Mouse (Mus musculus): ENCODE results near the gene Hes2. TPM values are rescaled to one million over a fixed set of nuclear protein-coding genes. Genes with fewer than 3 reads are reported as not detected.

The Hes2 gene
- total RNA-seq, 2 experiments from 2014 or later: not detected

DNA sequence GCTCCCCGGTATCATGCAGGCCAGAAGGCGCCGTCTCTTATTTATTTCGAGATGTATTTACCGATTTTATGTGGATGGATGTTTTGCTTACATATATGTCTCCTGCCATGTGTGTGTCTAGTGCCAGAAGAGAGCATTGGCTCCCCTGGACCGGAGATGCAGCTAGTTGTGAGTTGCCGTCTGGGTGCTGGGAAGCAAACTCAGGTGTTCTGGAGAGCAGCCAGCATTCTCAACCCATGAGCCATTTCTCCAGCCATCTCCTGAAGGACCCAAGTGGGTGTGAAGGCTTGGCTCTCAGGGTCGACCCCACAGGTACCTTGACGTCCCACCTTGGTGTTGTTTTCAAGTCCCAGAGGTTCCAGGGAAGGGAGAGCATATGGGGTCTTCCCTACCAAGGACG lies 23.5 kb downstream of the Hes2 start:
- ATAC-seq (replicated peaks; ENCODE audit: poor library complexity, severe bottlenecking): no peak

DNA sequence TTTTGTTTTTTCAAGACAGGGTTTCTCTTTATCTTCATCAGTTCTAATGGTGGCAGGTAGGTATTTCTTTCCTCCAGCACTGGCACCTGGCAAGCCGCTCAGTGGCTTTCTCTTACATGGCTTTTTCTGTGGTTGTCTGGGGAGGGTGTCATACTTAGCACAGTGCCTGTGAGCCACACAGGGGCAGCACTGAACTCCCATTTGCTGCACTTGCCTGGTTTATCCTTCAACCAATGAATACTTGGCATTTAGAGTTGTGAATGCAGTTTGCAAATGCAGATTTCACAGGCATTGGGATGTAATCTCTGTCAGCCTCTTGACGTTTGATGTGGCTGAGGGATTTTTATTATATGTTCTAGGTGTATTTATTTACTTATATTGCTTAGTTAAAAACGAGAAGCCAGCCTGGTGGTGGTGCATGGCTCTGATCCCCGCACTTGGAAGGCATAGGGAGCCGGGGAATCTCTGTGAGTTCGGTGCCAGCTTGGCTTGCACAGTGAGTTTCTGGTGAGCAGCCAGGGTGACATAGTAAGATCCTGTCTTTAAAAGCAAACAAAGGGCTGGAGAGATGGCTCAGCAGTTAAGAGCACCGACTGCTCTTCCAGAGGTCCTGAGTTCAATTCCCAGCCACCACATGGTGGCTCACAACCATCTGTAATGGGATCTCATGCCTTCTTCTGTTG lies 25.8 kb downstream of the Hes2 start:
- ATAC-seq (replicated peaks; ENCODE audit: poor library complexity, severe bottlenecking): no peak

DNA sequence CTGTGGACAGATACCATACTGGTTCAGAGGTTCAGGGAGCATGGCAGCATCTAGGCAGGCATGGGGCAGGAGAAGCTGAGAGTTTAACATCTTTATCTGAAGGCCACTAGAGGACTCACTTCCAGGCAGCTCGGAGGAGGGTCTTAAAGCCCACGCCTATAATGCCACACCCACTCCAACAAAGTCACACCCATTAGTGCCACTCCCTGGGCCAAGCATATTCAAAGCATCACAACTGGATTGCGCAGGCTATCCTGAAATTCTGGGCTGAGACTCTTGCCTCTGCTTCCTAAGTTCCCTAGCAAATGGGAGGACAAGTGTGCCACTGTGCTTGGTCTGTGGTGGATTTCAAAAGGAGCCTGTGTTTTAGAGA lies 26.5 kb downstream of the Hes2 start:
- peak; percentile 57 for ATAC-seq (replicated peaks; ENCODE audit: poor library complexity, severe bottlenecking)

DNA sequence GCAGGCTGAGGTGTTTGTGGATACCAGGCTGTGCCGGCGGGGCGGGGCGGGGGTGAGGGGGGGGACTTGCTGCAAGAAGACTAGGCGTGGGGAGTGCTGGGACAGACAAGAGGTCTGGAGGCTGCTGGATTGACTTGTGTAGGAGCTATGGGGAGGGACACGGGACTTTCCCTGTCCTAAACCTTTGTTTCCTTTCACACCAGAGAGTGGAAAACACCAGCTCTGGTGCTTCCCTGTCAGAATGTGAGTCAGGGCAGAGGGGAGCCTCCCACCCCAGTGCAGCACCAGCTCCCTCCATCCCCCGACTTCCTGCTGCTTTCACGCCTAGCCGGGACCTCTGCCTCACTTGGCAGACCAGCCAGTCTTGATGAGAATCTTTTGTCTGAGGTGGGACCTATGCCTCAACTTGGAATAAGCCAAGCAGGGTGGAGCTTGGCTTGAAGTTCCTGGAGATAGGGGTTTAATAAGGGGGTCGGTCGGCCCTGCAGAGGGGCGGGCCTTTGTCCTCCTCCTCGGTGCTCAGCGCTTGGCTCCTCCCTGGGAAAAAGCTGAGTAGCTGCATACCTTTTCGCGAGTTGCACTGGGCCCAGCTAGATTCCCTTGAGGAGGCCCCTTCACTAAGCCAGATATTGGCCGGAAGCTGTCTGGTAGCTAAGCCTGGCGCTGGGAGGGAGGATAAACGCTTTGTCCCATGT lies 27.0 kb downstream of the Hes2 start:
- peak; percentile 16 for ATAC-seq (replicated peaks; ENCODE audit: poor library complexity, severe bottlenecking)

DNA sequence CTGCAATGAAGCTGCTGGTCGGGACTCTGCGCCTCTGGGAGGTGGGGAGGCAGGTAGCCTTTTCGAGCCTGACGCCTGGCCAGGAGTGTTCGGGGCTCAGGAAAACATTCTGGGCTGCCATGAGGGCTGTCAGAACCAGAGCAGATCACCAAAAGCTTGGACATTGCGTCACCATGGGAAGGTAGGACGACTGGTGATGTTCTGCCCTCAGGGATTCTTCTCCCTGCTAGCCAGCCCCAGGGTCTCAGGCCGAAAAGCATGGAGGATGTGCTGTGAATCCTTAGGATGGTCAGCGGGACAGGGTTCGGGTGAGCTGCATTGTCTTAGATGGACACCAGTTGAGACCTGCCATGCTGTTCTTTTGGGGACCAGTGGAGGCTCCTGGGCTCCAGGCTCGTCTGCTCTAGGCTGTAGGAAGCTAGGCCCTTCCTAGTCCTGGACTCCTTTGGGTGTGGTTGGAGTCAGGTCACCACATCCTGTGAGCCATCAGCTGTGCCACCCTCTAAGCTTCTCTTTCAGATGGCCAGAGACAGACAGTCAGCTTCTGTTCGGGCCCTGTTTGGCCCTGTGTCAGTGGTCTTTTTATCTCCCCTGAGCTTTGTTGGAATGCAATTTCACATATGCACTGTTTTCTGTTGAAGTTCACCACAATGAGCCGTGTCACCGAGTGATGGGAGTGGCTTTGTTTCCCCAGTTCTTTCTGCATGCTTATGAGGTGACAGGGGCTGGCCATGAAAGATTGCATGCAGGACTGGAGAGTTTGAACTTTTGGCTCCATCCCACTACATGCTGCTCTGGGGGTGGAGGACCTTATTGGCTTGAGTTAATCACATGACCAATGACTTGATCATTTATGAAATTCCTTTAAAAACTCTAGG lies 27.8 kb downstream of the Hes2 start:
- peak; percentile 48 for ATAC-seq (replicated peaks; ENCODE audit: poor library complexity, severe bottlenecking)

DNA sequence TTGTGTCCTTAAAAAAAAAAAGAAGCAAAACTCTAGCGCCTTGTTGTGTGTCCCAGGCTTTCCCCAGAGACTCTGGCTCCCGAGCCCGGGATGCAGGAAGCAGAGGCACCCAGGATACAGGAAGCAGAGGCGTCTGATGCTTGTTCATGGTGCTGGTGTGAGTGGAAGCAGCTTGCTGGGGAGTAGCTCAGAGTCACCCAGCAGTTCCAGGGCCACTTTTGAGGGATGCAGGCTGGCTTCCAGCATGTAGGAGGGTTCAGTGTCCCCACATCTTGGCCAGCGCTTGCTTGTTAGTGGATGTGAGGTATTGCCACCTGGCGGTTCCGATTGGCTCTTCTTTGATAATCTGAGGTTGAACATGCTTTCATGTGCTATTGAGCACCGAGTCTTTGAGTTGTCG lies 28.5 kb downstream of the Hes2 start:
- ATAC-seq (replicated peaks; ENCODE audit: poor library complexity, severe bottlenecking): no peak

DNA sequence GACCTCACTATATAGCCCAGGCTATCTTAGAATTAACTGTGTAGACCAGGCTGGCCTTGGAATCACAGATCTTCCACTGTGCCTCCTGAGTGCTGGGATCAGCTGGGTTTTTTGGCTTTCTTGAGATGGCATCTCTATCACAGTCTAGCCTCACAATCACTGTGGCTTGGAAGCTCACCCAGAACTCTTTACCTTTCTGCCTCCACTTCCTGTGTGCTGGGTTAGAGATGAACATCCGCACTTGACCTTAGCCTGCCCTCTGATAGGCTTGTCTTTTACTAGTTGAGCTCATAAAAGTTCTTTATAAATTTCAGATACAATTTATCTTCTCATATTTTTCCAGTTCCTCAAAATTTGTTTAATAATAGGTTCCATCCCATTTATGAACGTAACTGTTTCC lies 30.0 kb downstream of the Hes2 start:
- ATAC-seq (replicated peaks; ENCODE audit: poor library complexity, severe bottlenecking): no peak

DNA sequence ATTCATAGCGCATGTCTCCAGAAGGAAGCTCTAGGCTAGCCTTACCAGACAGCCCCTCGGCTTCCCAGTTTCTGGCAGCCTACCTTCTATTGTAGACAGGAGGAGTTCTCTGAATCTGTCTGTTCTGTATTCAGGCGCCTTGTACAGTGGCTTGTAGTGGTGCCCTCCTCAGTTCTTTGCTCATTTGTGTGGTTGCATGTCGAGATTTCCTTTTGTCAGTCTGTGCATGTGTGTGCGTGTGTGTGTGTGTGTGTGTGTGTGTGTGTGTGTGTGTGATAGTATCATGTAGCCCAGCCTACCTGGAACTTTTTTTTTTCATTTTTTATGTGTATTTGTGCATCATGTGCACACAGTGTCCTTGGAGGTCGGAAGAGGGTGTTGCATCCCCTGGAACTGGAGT lies 30.4 kb downstream of the Hes2 start:
- no peak for ATAC-seq (replicated peaks; ENCODE audit: poor library complexity, severe bottlenecking)

DNA sequence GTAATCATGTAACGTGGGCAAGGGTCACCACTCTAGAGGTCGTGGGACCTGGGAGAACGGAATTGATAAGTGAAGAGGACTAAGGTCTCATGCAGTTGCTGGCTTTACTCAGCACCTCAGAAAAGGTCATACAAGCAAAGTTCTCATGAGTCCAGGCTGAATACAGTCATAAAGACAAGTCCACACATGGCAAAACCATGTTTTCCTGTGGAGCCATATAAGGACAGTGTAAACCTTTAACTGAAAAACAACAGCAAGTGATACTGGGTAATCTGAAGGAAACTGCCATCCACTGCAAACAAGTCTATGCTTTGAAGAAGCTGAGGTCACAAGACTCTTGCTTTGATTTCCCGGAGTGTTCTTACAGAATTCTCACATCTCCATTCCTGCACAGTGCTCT lies 31.0 kb downstream of the Hes2 start:
- ATAC-seq (replicated peaks; ENCODE audit: poor library complexity, severe bottlenecking): peak; percentile 9; the same call in 1 of the 2 replicates

DNA sequence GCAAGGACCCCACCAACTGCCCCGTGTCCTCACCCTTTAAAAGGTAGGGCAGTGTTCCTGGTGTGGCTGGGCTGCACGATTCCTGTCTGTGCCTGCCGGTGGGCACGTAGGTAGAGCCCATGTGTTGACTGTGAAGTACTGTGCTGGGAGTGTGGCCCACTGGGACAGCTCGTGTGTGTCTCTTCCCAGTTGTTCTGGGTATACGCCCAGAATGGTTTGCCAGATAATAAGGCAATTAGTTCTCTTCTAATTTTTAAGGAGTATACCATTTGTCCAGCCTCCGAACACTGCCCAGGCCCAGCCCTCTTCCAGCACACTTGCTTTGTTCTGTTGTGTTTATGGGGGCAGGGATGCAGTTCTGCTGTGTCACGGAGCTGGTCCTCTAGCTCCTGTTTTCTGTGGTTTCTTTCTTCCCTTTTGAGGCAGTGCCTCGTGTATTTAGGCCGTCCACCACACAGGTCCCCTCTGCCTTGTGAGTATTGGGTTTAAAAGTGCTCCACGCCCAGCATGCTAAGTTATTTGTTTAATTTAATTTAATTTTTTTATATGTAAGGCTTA lies 31.5 kb downstream of the Hes2 start:
- peak; percentile 65 for ATAC-seq (replicated peaks; ENCODE audit: poor library complexity, severe bottlenecking)

DNA sequence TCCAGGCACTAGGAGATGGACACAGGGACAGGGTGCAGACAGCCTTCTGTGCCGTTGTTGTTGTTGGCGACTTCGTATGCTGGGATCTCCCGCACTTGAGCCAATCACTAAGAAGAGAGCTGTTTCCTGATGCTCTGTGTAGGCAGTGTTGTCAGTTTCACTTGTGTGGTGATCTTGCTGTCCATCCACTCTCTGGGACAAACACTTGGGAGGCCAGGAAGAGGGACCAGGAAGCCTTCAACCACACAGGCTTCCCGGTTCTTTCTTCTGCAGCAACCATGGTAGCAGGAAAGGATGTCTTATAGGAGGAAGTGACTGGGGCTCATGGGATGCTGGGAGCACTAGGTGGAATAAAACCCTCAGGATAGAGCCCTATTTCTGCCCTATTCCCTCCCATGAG lies 32.0 kb downstream of the Hes2 start:
- peak; percentile 15 for ATAC-seq (replicated peaks; ENCODE audit: poor library complexity, severe bottlenecking)

DNA sequence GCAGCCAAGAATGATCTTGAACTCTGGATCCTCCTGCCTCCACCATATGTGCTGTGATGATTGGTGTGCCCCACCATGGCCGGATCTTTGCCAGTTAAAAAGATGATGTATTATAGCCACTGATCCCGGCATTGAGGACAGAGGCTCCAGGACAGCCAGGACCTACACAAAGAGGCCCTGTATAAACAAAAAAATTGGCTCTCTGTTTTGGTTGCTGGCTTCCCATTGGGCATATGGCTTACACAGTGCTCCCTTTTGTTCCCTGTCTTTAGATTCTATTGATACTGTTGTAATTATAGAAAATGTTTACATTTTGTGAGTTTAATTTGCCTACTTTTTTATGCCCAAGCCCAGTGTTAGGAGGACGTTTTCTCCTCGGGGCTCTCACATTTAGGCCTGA lies 33.9 kb downstream of the Hes2 start:
- ATAC-seq (replicated peaks; ENCODE audit: poor library complexity, severe bottlenecking): no peak

DNA sequence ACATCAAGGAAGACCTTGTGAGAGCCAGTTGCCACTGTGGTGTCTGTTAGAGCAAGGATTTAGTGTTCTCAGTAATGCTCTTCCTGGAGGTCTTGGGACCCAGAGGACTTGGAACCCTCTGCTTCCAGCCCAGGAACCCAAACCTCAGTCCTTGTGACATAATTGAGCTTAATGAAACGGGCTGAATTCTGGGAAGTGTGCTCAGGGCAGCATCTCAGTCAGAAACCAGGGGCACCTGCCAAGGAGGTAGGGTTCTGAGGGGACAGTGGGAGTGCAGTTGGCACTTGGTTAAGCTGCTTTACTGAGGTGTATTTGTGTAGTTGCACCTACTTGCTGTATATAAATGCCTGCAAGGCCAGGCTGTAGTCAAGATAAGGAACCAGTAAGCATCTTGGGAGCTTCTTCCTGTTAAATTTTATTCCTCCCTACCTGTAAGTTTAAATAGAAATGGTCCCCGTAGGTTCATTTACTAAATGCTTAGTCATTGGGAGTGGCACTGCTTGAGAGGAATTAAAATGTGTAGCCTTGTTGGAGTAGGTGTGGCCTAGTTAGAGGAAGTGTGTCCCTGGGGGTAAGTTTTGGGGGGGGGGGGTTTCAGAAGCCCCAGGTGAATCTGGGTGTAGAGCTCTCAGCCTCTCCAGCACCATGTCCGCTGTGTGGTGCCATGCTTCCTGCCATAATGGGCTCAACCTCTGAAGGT lies 36.0 kb downstream of the Hes2 start:
- ATAC-seq (replicated peaks; ENCODE audit: poor library complexity, severe bottlenecking): no peak

DNA sequence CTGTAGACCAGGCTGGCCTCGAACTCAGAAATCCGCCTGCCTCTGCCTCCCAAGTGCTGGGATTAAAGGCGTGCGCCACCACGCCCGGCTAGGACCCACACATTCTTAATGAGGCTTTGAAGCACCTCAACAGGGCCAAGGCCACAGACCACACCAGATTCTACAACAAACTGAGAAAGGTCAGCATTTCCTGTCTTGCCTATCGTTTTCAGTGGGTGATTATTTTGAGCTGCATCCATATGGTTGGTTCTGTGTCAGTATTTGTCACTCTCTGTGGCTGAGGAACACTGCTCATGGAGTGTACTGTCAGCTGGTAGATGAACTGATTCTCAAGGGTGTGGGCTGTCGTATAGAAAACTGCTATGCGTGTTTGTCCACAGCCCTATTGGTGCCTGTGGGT lies 37.6 kb downstream of the Hes2 start:
- ATAC-seq (replicated peaks; ENCODE audit: poor library complexity, severe bottlenecking): no peak

DNA sequence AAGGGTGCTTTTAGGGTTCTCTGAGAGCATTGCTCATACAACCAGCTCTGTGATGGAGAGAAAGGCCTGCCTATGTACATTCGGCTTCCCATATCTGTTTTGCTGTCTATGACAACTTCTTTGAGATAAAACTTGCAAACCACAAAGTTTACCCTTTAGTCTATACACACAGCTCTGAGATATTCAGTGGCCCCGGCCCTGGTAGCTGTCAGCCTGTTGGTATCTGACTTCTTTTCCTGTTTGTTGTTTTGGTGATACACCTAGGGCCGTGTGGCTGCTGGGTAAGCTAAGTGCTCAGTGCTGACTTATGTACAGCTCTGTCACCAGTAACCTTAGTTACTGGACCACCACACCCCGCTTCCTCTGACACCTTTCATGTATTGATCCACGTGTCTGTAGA lies 38.9 kb downstream of the Hes2 start:
- no peak for ATAC-seq (replicated peaks; ENCODE audit: poor library complexity, severe bottlenecking)

DNA sequence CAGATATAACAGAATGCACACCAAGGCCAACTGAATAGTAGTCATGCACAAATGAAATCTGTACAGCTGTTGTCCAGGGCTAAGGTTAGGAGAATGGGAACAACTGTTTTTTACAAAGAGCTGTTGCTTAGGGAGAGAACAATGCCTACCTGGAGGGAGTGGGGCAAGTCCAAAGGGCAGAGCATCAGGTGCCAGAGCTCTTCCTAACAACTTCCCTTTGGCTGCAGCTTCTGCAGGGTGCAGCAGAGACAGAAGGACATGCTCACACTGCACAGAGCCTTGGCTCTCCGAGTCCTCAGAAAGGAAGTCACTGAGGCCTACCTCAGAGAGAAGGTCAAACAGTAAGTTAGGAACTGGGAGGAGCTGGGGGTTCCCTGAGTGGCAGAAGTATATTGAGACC lies 41.0 kb downstream of the Hes2 start:
- ATAC-seq (replicated peaks; ENCODE audit: poor library complexity, severe bottlenecking): no peak; the same call in 1 of the 2 replicates

DNA sequence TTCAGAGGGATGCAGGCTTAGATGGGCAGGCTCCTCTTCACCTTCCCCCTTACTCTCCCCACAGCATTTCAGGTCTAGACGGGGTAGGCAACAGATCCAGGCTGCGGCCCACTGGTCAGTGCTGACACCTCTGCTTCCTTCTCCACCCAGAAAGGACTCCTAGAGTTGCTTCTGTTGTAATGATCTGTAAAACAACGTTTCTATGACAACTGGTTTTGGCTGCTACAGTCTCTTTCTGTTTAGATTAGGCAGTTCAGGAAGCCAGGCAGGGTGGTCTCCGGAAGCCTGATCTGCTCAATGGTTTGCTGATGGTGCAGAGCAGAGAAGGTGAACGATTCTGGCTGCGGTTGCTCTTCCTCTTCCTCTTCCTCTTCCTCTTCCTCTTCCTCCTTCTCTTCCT lies 42.8 kb downstream of the Hes2 start:
- peak; percentile 75 for ATAC-seq (replicated peaks; ENCODE audit: poor library complexity, severe bottlenecking)

DNA sequence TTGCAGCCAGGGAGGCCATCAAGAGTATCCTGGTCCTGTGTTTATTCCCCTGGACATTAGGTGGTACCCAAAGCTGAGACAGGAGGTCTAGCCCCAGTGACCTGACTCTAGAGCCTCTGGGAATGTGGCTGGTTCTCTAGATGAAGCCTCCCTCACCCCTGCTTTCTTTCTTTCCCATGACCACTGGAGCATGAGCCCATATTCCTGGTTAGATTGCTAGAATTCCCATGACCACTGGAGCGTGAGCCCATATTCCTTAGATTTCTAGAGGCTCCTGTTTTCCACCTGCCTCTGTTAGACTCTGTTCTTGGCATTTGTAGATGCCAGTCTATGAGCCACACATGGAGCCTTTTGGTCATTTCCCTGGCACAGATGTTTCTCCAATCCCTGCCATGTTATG lies 43.8 kb downstream of the Hes2 start:
- ATAC-seq (replicated peaks; ENCODE audit: poor library complexity, severe bottlenecking): no peak

DNA sequence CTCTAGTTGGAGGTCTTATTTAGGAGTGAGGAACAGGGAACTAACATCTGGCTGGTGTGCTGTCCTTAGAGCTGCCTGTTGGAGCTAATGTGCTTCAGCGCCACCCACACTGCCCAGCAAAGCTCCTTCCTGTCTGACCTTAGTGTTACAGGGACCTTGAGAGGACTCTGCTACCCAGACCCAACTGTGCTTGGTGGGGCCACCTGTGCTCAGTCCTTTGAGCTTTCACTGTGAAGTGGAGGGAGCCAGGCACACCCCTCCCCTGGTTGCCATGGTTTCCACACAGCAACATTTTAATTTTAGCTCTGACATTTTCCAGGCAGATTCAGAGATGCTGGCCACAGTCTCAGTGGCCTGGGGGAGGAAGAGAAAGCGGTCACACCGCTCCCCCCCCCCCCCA lies 44.2 kb downstream of the Hes2 start:
- peak; percentile 11; the same call in 1 of the 2 replicates for ATAC-seq (replicated peaks; ENCODE audit: poor library complexity, severe bottlenecking)

DNA sequence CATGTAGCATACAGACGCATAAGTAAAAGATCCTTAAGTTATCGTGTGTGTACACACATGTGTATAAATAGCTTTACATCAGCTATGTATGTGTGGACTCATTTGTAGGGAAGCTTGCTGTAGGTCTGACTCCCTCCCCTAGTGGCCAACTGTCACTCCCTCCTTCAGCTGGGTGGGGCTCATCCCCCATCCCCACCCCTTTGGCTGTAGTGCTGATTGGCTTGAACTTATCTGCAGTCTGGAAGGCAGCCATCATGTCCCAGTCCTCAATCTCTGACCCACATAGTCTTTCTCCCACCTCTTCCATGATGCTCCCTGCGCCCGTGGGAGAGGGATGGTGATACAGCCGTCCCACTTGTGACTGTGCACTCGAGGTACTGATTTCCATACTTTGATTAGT lies 46.0 kb downstream of the Hes2 start:
- 0 out of 2 replicates have a peak, but pooled peaks have one; percentile 28 for ATAC-seq (replicated peaks; ENCODE audit: poor library complexity, severe bottlenecking)
